Mouse (Mus musculus): Measurements from ENCODE around the gene Afp. TPM values are rescaled to one million over a fixed set of nuclear protein-coding genes. Genes with fewer than 3 reads are reported as not detected.
A peak's percentile ranks its signal among the peaks of the same experiment; 100 is the strongest.

The Afp gene
- polyA plus RNA-seq, 1 experiment: not detected

DNA sequence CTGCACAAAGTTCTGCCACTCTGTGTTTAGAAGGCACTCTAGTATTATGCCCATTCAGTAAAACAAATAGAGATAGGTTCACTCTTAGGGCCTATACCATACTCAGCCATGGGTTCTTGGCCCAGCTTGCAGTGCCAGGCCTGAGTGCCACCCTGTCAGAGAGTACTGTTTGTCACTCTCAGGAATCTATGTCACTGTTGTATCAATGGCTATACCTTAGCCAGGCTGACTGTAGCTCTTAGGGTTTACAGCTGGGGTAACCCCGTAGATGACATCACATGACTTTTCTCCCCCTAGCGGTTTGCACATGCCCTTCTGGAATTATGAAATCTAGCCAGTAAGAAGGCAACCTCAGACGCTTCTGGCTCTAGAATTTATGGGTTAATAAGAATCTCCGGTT lies 3.8 kb downstream of the Afp start:
- Histone ChIP-seq H3K27me3 (ENCODE audit: control insufficient read depth, insufficient read depth, low read length, poor library complexity, severe bottlenecking) (no peaks in the 10 kb centered on the region), H3K4me1 (ENCODE audit: control insufficient read depth, insufficient read depth, low read length) (no peaks in the 10 kb centered on the region), H3K36me3 (ENCODE audit: control insufficient read depth, insufficient read depth, low read length, poor library complexity, severe bottlenecking) (no peaks in the 10 kb centered on the region), H3K9me3 (replicated peaks; ENCODE audit: control insufficient read depth, insufficient read depth, low read length, poor library complexity, severe bottlenecking) (no peaks in the 10 kb centered on the region), H3K9ac (ENCODE audit: low read depth, poor library complexity, severe bottlenecking) (no peak overlapping the region), H3K4me3 (ENCODE audit: low read depth, low read length) (no peak overlapping the region), H3K27ac (ENCODE audit: insufficient read depth, low read length) (no peak overlapping the region)
- no peak for TF ChIP-seq POLR2A (IDR thresholded peaks at IDR 0.05; ENCODE audit: insufficient read depth, low read length)
- TF ChIP-seq CTCF (IDR thresholded peaks at IDR 0.05; ENCODE audit: low read depth, low read length): no peak
- no peak for TF ChIP-seq EP300 (IDR thresholded peaks at IDR 0.05; ENCODE audit: insufficient read depth, low read depth, low read length)

DNA sequence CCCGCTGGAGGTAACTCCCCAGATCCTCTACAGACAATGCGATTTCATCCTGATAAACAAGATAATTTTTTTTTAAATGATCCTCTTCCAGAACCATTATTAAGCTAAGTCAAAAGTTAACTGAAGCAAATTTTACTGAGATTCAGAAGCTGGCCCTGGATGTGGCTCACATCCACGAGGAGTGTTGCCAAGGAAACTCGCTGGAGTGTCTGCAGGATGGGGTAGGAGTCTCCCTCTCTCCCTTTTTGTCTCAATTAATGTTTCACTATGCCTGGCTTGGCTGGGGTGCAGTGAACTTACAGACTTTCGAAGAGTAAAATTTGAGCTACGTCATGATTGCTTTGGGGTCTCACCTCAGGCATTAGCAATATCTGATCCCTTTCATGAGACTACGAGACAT lies 9.0 kb downstream of the Afp start:
- Histone ChIP-seq H3K4me3 (ENCODE audit: low read depth, low read length) (no peak overlapping the region), H3K27ac (ENCODE audit: insufficient read depth, low read length) (no peak overlapping the region), H3K9ac (ENCODE audit: low read depth, poor library complexity, severe bottlenecking) (no peak overlapping the region), H3K27me3 (ENCODE audit: control insufficient read depth, insufficient read depth, low read length, poor library complexity, severe bottlenecking) (no peaks in the 10 kb centered on the region), H3K9me3 (replicated peaks; ENCODE audit: control insufficient read depth, insufficient read depth, low read length, poor library complexity, severe bottlenecking) (no peaks in the 10 kb centered on the region), H3K36me3 (ENCODE audit: control insufficient read depth, insufficient read depth, low read length, poor library complexity, severe bottlenecking) (no peaks in the 10 kb centered on the region), H3K4me1 (ENCODE audit: control insufficient read depth, insufficient read depth, low read length) (no peaks in the 10 kb centered on the region)
- TF ChIP-seq CTCF (IDR thresholded peaks at IDR 0.05; ENCODE audit: low read depth, low read length) (no peak), POLR2A (IDR thresholded peaks at IDR 0.05; ENCODE audit: insufficient read depth, low read length) (no peak), EP300 (IDR thresholded peaks at IDR 0.05; ENCODE audit: insufficient read depth, low read depth, low read length) (no peak)

DNA sequence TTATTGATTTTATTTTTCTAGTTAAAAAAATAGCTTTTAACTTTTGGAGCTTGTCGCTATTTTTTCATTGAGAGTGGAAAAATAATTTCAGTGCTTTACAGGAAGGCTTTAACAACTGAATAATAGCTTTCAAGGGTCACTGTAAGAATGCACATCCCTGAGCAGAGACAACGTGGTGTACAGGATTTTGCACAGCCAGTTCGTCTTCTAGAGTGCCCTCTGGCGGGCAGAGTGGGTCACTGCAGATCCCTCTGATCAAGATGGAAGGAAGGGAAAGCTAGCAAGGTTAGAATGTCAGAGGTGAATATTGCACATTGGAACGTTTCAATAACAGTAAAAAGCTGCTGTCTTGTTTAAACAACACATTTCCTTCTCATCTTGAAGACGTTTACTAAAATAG lies 10.2 kb downstream of the Afp start:
- no peak overlapping the region for H3K27ac ChIP-seq (ENCODE audit: insufficient read depth, low read length)
- TF ChIP-seq EP300 (IDR thresholded peaks at IDR 0.05; ENCODE audit: insufficient read depth, low read depth, low read length) (no peak), CTCF (IDR thresholded peaks at IDR 0.05; ENCODE audit: low read depth, low read length) (peak; percentile 89)
- no peaks in the 10 kb centered on the region for H3K36me3 ChIP-seq (ENCODE audit: control insufficient read depth, insufficient read depth, low read length, poor library complexity, severe bottlenecking)
- H3K9me3 ChIP-seq (replicated peaks; ENCODE audit: control insufficient read depth, insufficient read depth, low read length, poor library complexity, severe bottlenecking): no peaks in the 10 kb centered on the region
- no peaks in the 10 kb centered on the region for H3K27me3 ChIP-seq (ENCODE audit: control insufficient read depth, insufficient read depth, low read length, poor library complexity, severe bottlenecking)
- no peak overlapping the region for H3K4me3 ChIP-seq (ENCODE audit: low read depth, low read length)
- no peak overlapping the region for H3K9ac ChIP-seq (ENCODE audit: low read depth, poor library complexity, severe bottlenecking)
- H3K4me1 ChIP-seq (ENCODE audit: control insufficient read depth, insufficient read depth, low read length): no peaks in the 10 kb centered on the region

DNA sequence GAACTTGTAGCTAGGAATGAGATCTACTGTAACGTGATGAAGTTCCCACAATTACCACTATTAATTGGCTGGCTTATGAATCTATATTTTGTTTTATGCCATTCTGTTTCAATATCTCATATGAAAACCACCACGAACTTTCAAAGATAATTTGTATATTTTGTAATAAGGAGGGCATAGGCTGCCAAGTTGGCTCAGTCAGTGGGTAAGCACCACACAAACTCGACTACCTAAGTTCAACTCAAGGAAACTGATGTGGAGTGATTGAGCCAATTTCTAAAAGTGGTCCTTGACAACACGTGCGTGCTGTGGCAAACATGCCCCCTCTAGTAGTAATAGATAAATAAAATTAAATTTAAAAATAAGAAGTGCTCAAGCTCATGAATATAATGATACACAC lies 11.2 kb downstream of the Afp start:
- H3K9me3 ChIP-seq (replicated peaks; ENCODE audit: control insufficient read depth, insufficient read depth, low read length, poor library complexity, severe bottlenecking): no peaks in the 10 kb centered on the region
- H3K9ac ChIP-seq (ENCODE audit: low read depth, poor library complexity, severe bottlenecking): no peak overlapping the region
- no peaks in the 10 kb centered on the region for H3K27me3 ChIP-seq (ENCODE audit: control insufficient read depth, insufficient read depth, low read length, poor library complexity, severe bottlenecking)
- no peak overlapping the region for H3K27ac ChIP-seq (ENCODE audit: insufficient read depth, low read length)
- TF ChIP-seq CTCF (IDR thresholded peaks at IDR 0.05; ENCODE audit: low read depth, low read length) (no peak), EP300 (IDR thresholded peaks at IDR 0.05; ENCODE audit: insufficient read depth, low read depth, low read length) (no peak), POLR2A (IDR thresholded peaks at IDR 0.05; ENCODE audit: insufficient read depth, low read length) (no peak)
- H3K4me1 ChIP-seq (ENCODE audit: control insufficient read depth, insufficient read depth, low read length): no peaks in the 10 kb centered on the region
- no peak overlapping the region for H3K4me3 ChIP-seq (ENCODE audit: low read depth, low read length)
- no peaks in the 10 kb centered on the region for H3K36me3 ChIP-seq (ENCODE audit: control insufficient read depth, insufficient read depth, low read length, poor library complexity, severe bottlenecking)

DNA sequence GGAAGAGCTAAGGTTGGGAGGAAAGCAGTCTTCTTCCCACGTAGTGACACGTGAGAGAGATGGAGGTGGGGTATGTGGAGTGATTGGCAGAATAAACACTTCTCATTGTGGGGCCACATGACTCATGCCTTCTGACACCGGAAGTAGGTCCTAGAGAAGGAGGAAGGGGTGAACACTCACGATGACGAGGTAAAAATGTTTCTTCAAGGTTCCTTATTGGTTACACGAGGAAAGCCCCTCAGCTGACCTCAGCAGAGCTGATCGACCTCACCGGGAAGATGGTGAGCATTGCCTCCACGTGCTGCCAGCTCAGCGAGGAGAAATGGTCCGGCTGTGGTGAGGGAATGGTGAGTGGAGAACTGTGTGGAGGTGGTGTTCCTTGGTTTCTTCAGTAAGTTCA lies 14.2 kb downstream of the Afp start:
- no peak overlapping the region for H3K4me3 ChIP-seq (ENCODE audit: low read depth, low read length)
- H3K27me3 ChIP-seq (ENCODE audit: control insufficient read depth, insufficient read depth, low read length, poor library complexity, severe bottlenecking): no peaks in the 10 kb centered on the region
- H3K9me3 ChIP-seq (replicated peaks; ENCODE audit: control insufficient read depth, insufficient read depth, low read length, poor library complexity, severe bottlenecking): no peaks in the 10 kb centered on the region
- H3K36me3 ChIP-seq (ENCODE audit: control insufficient read depth, insufficient read depth, low read length, poor library complexity, severe bottlenecking): no peaks in the 10 kb centered on the region
- TF ChIP-seq POLR2A (IDR thresholded peaks at IDR 0.05; ENCODE audit: insufficient read depth, low read length) (no peak), EP300 (IDR thresholded peaks at IDR 0.05; ENCODE audit: insufficient read depth, low read depth, low read length) (no peak), CTCF (IDR thresholded peaks at IDR 0.05; ENCODE audit: low read depth, low read length) (no peak)
- H3K27ac ChIP-seq (ENCODE audit: insufficient read depth, low read length): no peak overlapping the region
- H3K4me1 ChIP-seq (ENCODE audit: control insufficient read depth, insufficient read depth, low read length): no peaks in the 10 kb centered on the region
- no peak overlapping the region for H3K9ac ChIP-seq (ENCODE audit: low read depth, poor library complexity, severe bottlenecking)

DNA sequence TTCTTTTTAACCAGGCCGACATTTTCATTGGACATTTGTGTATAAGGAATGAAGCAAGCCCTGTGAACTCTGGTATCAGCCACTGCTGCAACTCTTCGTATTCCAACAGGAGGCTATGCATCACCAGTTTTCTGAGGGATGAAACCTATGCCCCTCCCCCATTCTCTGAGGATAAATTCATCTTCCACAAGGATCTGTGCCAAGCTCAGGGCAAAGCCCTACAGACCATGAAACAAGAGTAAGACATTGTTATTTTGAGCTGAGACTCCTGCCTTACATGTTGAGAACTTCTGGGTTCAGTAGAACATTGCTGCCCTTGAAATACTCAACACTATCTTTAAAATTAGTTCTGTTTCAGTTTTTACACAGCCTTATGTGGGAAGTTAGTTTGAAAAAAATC lies 16.0 kb downstream of the Afp start:
- Histone ChIP-seq H3K4me3 (ENCODE audit: low read depth, low read length) (no peak overlapping the region), H3K36me3 (ENCODE audit: control insufficient read depth, insufficient read depth, low read length, poor library complexity, severe bottlenecking) (no peaks in the 10 kb centered on the region), H3K27ac (ENCODE audit: insufficient read depth, low read length) (no peak overlapping the region), H3K9ac (ENCODE audit: low read depth, poor library complexity, severe bottlenecking) (no peak overlapping the region), H3K9me3 (replicated peaks; ENCODE audit: control insufficient read depth, insufficient read depth, low read length, poor library complexity, severe bottlenecking) (no peaks in the 10 kb centered on the region), H3K4me1 (ENCODE audit: control insufficient read depth, insufficient read depth, low read length) (no peaks in the 10 kb centered on the region), H3K27me3 (ENCODE audit: control insufficient read depth, insufficient read depth, low read length, poor library complexity, severe bottlenecking) (no peaks in the 10 kb centered on the region)
- TF ChIP-seq POLR2A (IDR thresholded peaks at IDR 0.05; ENCODE audit: insufficient read depth, low read length) (no peak), EP300 (IDR thresholded peaks at IDR 0.05; ENCODE audit: insufficient read depth, low read depth, low read length) (no peak), CTCF (IDR thresholded peaks at IDR 0.05; ENCODE audit: low read depth, low read length) (no peak)
